Mouse (Mus musculus) urinary bladder, postnatal 0 days (tissue): ENCODE data around the gene Spats1. TPM values are rescaled to one million over a fixed set of nuclear protein-coding genes. Genes with fewer than 3 reads are reported as not detected.

Experiments
- polyA plus RNA-seq: library from polyadenylated mRNA; unstranded; fragments of >200 nt; fragmentation: Nextera tagmentation; extraction: Ambion mirVana; gene quantifications from 2 replicates; pipeline ENCODE4 v1.2.1, GENCODE M21; 2015

Gene Spats1
- 0.16 TPM in 1 of 2 replicates, not detected in the other for polyA plus RNA-seq

GRCm38 (mm10) chr17:45474669-45475465, at the start of gene Spats1:
TSS of gene Spats1 (minus strand) at chr17:45475415.

GRCm38 (mm10) chr17:45523263-45523662, 48.0 kb upstream of the Spats1 start, which contains the start of gene Tcte1:
TSS of gene Tcte1 (plus strand) at chr17:45523434.

GRCm38 (mm10) chr17:45506700-45507189, 31.5 kb upstream of the Spats1 start, which contains the start of gene Aars2:
TSS of gene Aars2 (plus strand) at chr17:45506841.

GRCm38 (mm10) chr17:45433419-45434261, 41.6 kb downstream of the Spats1 start, which contains the start of gene Cdc5l:
TSS of gene Cdc5l (minus strand) at chr17:45433737.

Other genes with a start within 250 kb of the Spats1 start
- gene Cdc5l, start 41.7 kb downstream of the Spats1 start, polyA plus RNA-seq, result 27.1 and 29.6 TPM in 2 replicates
- 6.2 and 7.2 TPM in 2 replicates for gene Aars2, start 31.4 kb upstream of the Spats1 start, polyA plus RNA-seq
- gene Tcte1, start 48.0 kb upstream of the Spats1 start, polyA plus RNA-seq, result 0.13 TPM in 1 of 2 replicates, not detected in the other
- 0.47 and 0.65 TPM in 2 replicates for gene Tmem151b, start 74.3 kb upstream of the Spats1 start, polyA plus RNA-seq
- 3.5 and 3.8 TPM in 2 replicates for gene Nfkbie, start 80.3 kb upstream of the Spats1 start, polyA plus RNA-seq
- 87.4 and 92.8 TPM in 2 replicates for gene Slc35b2, start 88.5 kb upstream of the Spats1 start, polyA plus RNA-seq
- gene Hsp90ab1, start 97.9 kb upstream of the Spats1 start, polyA plus RNA-seq, result 876 and 897 TPM in 2 replicates
- gene Slc29a1, start 124.2 kb upstream of the Spats1 start, polyA plus RNA-seq, result 106 and 125 TPM in 2 replicates
- not detected in 2 replicates for gene Mymx, start 126.7 kb upstream of the Spats1 start, polyA plus RNA-seq
- gene Capn11, start 183.9 kb upstream of the Spats1 start, polyA plus RNA-seq, result 0.68 and 0.75 TPM in 2 replicates
- gene Mrpl14, start 210.9 kb upstream of the Spats1 start, polyA plus RNA-seq, result 166 and 175 TPM in 2 replicates
- 31.0 and 31.1 TPM in 2 replicates for gene Tmem63b, start 211.5 kb upstream of the Spats1 start, polyA plus RNA-seq